Mouse (Mus musculus) adrenal gland (tissue): ENCODE measurements around the gene Lrrc30.

ENCODE experiments used
- intact Hi-C: fragments of 180-260 bp; cut with DNase I; formaldehyde crosslinking; loops from one replicate; pipeline ENCODE4 v1.15.1; 2025

Gene Lrrc30

GRCm38 (mm10) chr17:67584533-67584932 lies 48.0 kb downstream of the Lrrc30 start:
- intact Hi-C loops = loop anchor here (5.0 to 10.0 kb wide), 2 partner anchors 227 to 900 kb away; no protein-coding TSS in a partner anchor

GRCm38 (mm10) chr17:67583422-67583821 lies 49.1 kb downstream of the Lrrc30 start:
- intact Hi-C loops = loop anchor here (5.0 to 10.0 kb wide), 2 partner anchors 226 to 899 kb away; no protein-coding TSS in a partner anchor

GRCm38 (mm10) chr17:67582681-67583356 lies 49.7 kb downstream of the Lrrc30 start:
- intact Hi-C loops = loop anchor here (5.0 to 10.0 kb wide), 2 partner anchors 226 to 898 kb away; no protein-coding TSS in a partner anchor

- intact Hi-C loops = loop anchor here (5.0 to 10.0 kb wide), 2 partner anchors 225 to 897 kb away; no protein-coding TSS in a partner anchor
These were observed 50.7 kb downstream of the Lrrc30 start for GRCm38 (mm10) chr17:67581839-67582238.
